ENCODE assay signal across 10 mouse cellular contexts in the genomic region with DNA sequence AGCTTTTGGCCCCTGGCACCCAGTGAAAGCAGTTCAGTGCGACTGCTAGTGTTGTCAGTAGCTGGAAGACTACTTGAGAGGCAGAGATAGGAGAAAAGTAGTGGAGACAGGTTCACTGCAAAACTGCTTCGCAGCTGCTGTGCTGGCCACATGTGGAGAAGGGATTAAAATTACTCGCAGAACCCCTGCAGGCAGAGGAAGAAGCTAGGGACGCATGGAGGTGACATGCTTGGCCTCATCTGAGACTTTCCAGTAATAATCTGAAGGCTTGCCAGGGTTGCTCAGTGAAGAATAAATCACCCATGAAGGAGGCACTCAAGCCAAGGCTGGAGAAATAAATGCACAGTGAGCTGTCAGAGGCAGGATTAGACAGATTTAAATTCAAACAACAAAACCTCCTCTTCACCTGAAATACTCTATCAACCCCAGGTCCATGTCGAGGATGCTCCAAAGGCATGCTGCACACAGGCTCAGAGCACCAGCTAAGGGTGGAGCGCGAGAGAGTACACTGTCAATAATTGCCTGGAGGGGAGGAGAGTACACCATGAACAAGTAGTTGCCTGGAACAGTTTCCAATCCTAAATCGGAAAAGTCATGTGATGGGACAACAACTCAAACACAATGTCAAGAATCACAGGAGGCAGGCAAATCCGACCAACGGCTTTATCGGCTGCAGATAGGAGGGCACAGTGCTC. TPM values are rescaled to one million over a fixed set of nuclear protein-coding genes. Genes with fewer than 3 reads are reported as not detected.
DNase-seq lines count a peak whose midpoint lies in the region; ATAC-seq and TF ChIP-seq lines count a peak whose summit lies in the region.
"Had no signal": no experiment of that assay in that cellular context is flagged by ENCODE, and none has a peak within 500 bp of the region (broad histone marks: within the 10 kb centered on the region; RNA-seq: fewer than 3 reads in every experiment).

No protein-coding gene starts in this region.

- H3K27ac ChIP-seq in kidney, postnatal 0 days, result no peak overlapping the region
- H3K27ac ChIP-seq in stomach, postnatal 0 days (replicated peaks), result no peak overlapping the region
- H3K27ac ChIP-seq: liver, embryonic 12.5 days; midbrain, embryonic 15.5 days had no signal

- intact Hi-C loops in left cerebral cortex, postnatal 4 days (cut with DNase I), result no loop called here

- H3K27me3 ChIP-seq in kidney, postnatal 0 days (ENCODE audit: insufficient read depth, low read length), result no peaks in the 10 kb centered on the region
- no peaks in the 10 kb centered on the region for H3K27me3 ChIP-seq in stomach, postnatal 0 days (ENCODE audit: control insufficient read depth, insufficient read depth, low read length)
- H3K27me3 ChIP-seq: liver, embryonic 12.5 days; midbrain, embryonic 15.5 days had no signal

- WGBS in kidney, postnatal 0 days, result 46% methylated on average over 11 of the region's 11 CpGs
- WGBS in stomach, postnatal 0 days, result 55% methylated on average over 11 of the region's 11 CpGs

- no peak overlapping the region for H3K9ac ChIP-seq in kidney, postnatal 0 days (ENCODE audit: low read depth, low read length)
- H3K9ac ChIP-seq in stomach, postnatal 0 days (ENCODE audit: low read length), result no peak overlapping the region
- H3K9ac ChIP-seq: liver, embryonic 12.5 days; midbrain, embryonic 15.5 days had no signal

- ATAC-seq in kidney, postnatal 0 days (replicated peaks; ENCODE audit: low FRiP score, low read depth), result no peak
- ATAC-seq in stomach, postnatal 0 days (ENCODE audit: low FRiP score, low TSS enrichment), result no peak
- ATAC-seq: liver, embryonic 12.5 days; midbrain, embryonic 15.5 days had no signal

- H3K4me3 ChIP-seq in kidney, postnatal 0 days (replicated peaks; ENCODE audit: low read depth, low read length), result no peak overlapping the region
- no peak overlapping the region for H3K4me3 ChIP-seq in stomach, postnatal 0 days (ENCODE audit: low read depth, low read length)
- H3K4me3 ChIP-seq: liver, embryonic 12.5 days; midbrain, embryonic 15.5 days had no signal

- H3K4me1 ChIP-seq in kidney, postnatal 0 days (replicated peaks; ENCODE audit: insufficient read depth, low read length), result no peaks in the 10 kb centered on the region
- no peaks in the 10 kb centered on the region; the same call in 1 of the 2 replicates for H3K4me1 ChIP-seq in stomach, postnatal 0 days (replicated peaks; ENCODE audit: control insufficient read depth, insufficient read depth)
- H3K4me1 ChIP-seq: liver, embryonic 12.5 days; midbrain, embryonic 15.5 days had no signal

- no peak for TF ChIP-seq EP300 in stomach, postnatal 0 days (optimal IDR thresholded peaks at IDR 0.05)

- no peak for TF ChIP-seq CTCF in kidney, postnatal 0 days (IDR thresholded peaks at IDR 0.05; ENCODE audit: low read depth)
- no peak for TF ChIP-seq CTCF in stomach, postnatal 0 days (IDR thresholded peaks at IDR 0.05; ENCODE audit: low read depth)

- H3K36me3 ChIP-seq in kidney, postnatal 0 days (ENCODE audit: insufficient read depth, low read length), result no peaks in the 10 kb centered on the region
- no peaks in the 10 kb centered on the region for H3K36me3 ChIP-seq in stomach, postnatal 0 days (ENCODE audit: control insufficient read depth, insufficient read depth, low read length)
- H3K36me3 ChIP-seq: liver, embryonic 12.5 days; midbrain, embryonic 15.5 days had no signal

- peak; percentile 18 for DNase-seq in gastrocnemius, adult 18-20 months (ENCODE audit: low spot score)
- DNase-seq in gastrocnemius, postnatal 4 days (ENCODE audit: low spot score in 2 of 2), result no peak
- peak; percentile 48 for DNase-seq in left cerebral cortex, postnatal 4 days
- no peak for DNase-seq in left cerebral cortex, adult 9 months (ENCODE audit: low spot score in 2 of 2)
- DNase-seq in adrenal gland, postnatal 36 days, result peak; percentile 18 to 30
- DNase-seq in kidney, postnatal 0 days (ENCODE audit: low spot score), result peak; percentile 61
- DNase-seq in stomach, postnatal 0 days (ENCODE audit: low spot score), result no peak
- DNase-seq in spleen, postnatal 36 days (ENCODE audit: low spot score in 2 of 2), result no peak

- no peaks in the 10 kb centered on the region for H3K9me3 ChIP-seq in kidney, postnatal 0 days (replicated peaks; ENCODE audit: low read length)
- H3K9me3 ChIP-seq in stomach, postnatal 0 days (ENCODE audit: control insufficient read depth, low read length), result no peaks in the 10 kb centered on the region
- H3K9me3 ChIP-seq: liver, embryonic 12.5 days; midbrain, embryonic 15.5 days had no signal

- H3K4me2 ChIP-seq in kidney, postnatal 0 days (ENCODE audit: low read length), result no peak overlapping the region
- H3K4me2 ChIP-seq in stomach, postnatal 0 days (replicated peaks; ENCODE audit: low read depth), result no peak overlapping the region
- H3K4me2 ChIP-seq: liver, embryonic 12.5 days; midbrain, embryonic 15.5 days had no signal

RNA-seq across cellular contexts. Expression of gene Thnsl2, which starts 32.7 kb away (rescaled TPM):
- 1 to 10 TPM; 7.6 to 9.2 TPM for total RNA-seq in gastrocnemius, adult 18-20 months (2021)
- 1 to 10 TPM; 7.1 to 7.9 TPM for total RNA-seq in gastrocnemius, postnatal 4 days (2021)
- 1 to 10 TPM; 2.0 to 2.9 TPM for total RNA-seq in left cerebral cortex, postnatal 4 days (2021)
- 10 to 100 TPM; 16.7 to 20.4 TPM for total RNA-seq in adrenal gland, postnatal 36 days (2021)
- polyA plus RNA-seq in kidney, postnatal 0 days (2015; fragmentation: Nextera tagmentation; extraction: Ambion mirVana), result 99.3 and 110 TPM in 2 replicates
- 10.0 TPM in 2 replicates for polyA plus RNA-seq in stomach, postnatal 0 days (2015; fragmentation: Nextera tagmentation; extraction: Ambion mirVana)

Comparison
In these comparisons a context has a peak if more than half of its experiments do, and no peak if none do; other contexts are left out.
1. DNase-seq: peak in gastrocnemius, adult 18-20 months (single experiment), left cerebral cortex, postnatal 4 days (single experiment), adrenal gland, postnatal 36 days (2 of 2) and kidney, postnatal 0 days (single experiment); none in gastrocnemius, postnatal 4 days (0 of 2), left cerebral cortex, adult 9 months (0 of 2), stomach, postnatal 0 days (single experiment) and spleen, postnatal 36 days (0 of 2).